1 mouse cellular context compared by ENCODE assay signal in genomic region chr7:125423056-125423455, GRCm38 (mm10).
A peak's percentile ranks its signal among the peaks of the same experiment; 100 is the strongest.
TF ChIP-seq lines count a peak whose summit lies in the region.

No protein-coding gene starts in this region.

TF ChIP-seq in MEL, 35 proteins besides CTCF, POLR2A, EP300 and RAD21:
- TF ChIP-seq MYC (IDR thresholded peaks at IDR 0.05; ENCODE audit: low read depth, low read length) (peak; percentile 61; the same call in 1 of the 2 replicates), ZKSCAN1 (IDR thresholded peaks at IDR 0.05; ENCODE audit: low read depth, low read length) (no peak), ETS1 (IDR thresholded peaks at IDR 0.05; ENCODE audit: low read depth, low read length) (0 out of 2 replicates have a peak, but pooled peaks have one; percentile 19), USF2 (IDR thresholded peaks at IDR 0.05; ENCODE audit: borderline replicate concordance in 1 of 2, insufficient read depth in 1 of 2, low read depth in 1 of 2, low read length in 2 of 2) (peak in 1 of 2 experiments; percentile 52; a peak in 1 of 4 replicates), POLR2AphosphoS5 (IDR thresholded peaks at IDR 0.05; ENCODE audit: borderline replicate concordance, low read depth, low read length) (no peak), SMC3 (IDR thresholded peaks at IDR 0.05; ENCODE audit: low read depth, low read length) (no peak), E2F4 (IDR thresholded peaks at IDR 0.05; ENCODE audit: borderline replicate concordance, low read depth, low read length) (no peak), UBTF (IDR thresholded peaks at IDR 0.05; ENCODE audit: borderline replicate concordance, insufficient read depth, low read depth, low read length) (no peak), GATA1 (IDR thresholded peaks at IDR 0.05; ENCODE audit: low read depth, low read length) (peak; percentile 54), KAT2A (conservative IDR thresholded peaks at IDR 0.05; ENCODE audit: low read depth, low read length) (no peak), USF1 (IDR thresholded peaks at IDR 0.05; ENCODE audit: low read depth, low read length) (peak; percentile 89), SIN3A (IDR thresholded peaks at IDR 0.05; ENCODE audit: low read length) (peak; percentile 59), MAX (IDR thresholded peaks at IDR 0.05; ENCODE audit: low read length) (peak; percentile 86), BHLHE40 (IDR thresholded peaks at IDR 0.05; ENCODE audit: borderline replicate concordance, low read depth, low read length) (no peak), MXI1 (IDR thresholded peaks at IDR 0.05; ENCODE audit: low read depth, low read length) (no peak), TBP (IDR thresholded peaks at IDR 0.05; ENCODE audit: low read depth, low read length) (0 out of 2 replicates have a peak, but pooled peaks have one; percentile 21), MYB (IDR thresholded peaks at IDR 0.05; ENCODE audit: low read depth, low read length) (no peak), ZNF384 (IDR thresholded peaks at IDR 0.05; ENCODE audit: low read depth, low read length) (no peak), TAL1 (IDR thresholded peaks at IDR 0.05; ENCODE audit: low read length) (peak; percentile 76), TCF12 (IDR thresholded peaks at IDR 0.05; ENCODE audit: low read depth, low read length) (peak; percentile 51; the same call in 1 of the 2 replicates), NELFE (IDR thresholded peaks at IDR 0.05; ENCODE audit: low read depth, low read length) (0 out of 2 replicates have a peak, but pooled peaks have one; percentile 8)
TF ChIP-seq in MEL: peak in this region for 11.
